Mouse (Mus musculus): ENCODE data around the gene Nrxn2.

Nrxn2 gene

GRCm38 (mm10) chr19:6418233-6418879, at the start of gene Nrxn2:
TSS of gene Nrxn2 (plus strand) at chr19:6418731.
- no peak for DNase-seq (ENCODE audit: extremely low spot score, low read depth, low spot score)

- no peak for DNase-seq (ENCODE audit: extremely low spot score, low read depth, low spot score)
Observed at GRCm38 (mm10) chr19:6370175-6370574, 48.4 kb upstream of the Nrxn2 start.

- no peak for DNase-seq (ENCODE audit: extremely low spot score, low read depth, low spot score)
Observed at GRCm38 (mm10) chr19:6372433-6372832, 46.1 kb upstream of the Nrxn2 start.

GRCm38 (mm10) chr19:6373539-6374400, 44.8 kb upstream of the Nrxn2 start:
- no peak for DNase-seq (ENCODE audit: extremely low spot score, low read depth, low spot score)

- no peak for DNase-seq (ENCODE audit: extremely low spot score, low read depth, low spot score)
Observed at GRCm38 (mm10) chr19:6374571-6374970, 44.0 kb upstream of the Nrxn2 start.

- no peak for DNase-seq (ENCODE audit: extremely low spot score, low read depth, low spot score)
Observed at GRCm38 (mm10) chr19:6375423-6376254, 42.9 kb upstream of the Nrxn2 start.

- DNase-seq (ENCODE audit: extremely low spot score, low read depth, low spot score), result no peak
Observed at GRCm38 (mm10) chr19:6376255-6376564, 42.3 kb upstream of the Nrxn2 start.

GRCm38 (mm10) chr19:6376643-6377042, 41.9 kb upstream of the Nrxn2 start:
- DNase-seq (ENCODE audit: extremely low spot score, low read depth, low spot score), result no peak

GRCm38 (mm10) chr19:6377327-6378040, 41.0 kb upstream of the Nrxn2 start:
- DNase-seq (ENCODE audit: extremely low spot score, low read depth, low spot score), result no peak

- no peak for DNase-seq (ENCODE audit: extremely low spot score, low read depth, low spot score)
Observed at GRCm38 (mm10) chr19:6380411-6381166, 37.9 kb upstream of the Nrxn2 start.

- no peak for DNase-seq (ENCODE audit: extremely low spot score, low read depth, low spot score)
Observed at GRCm38 (mm10) chr19:6381238-6381637, 37.3 kb upstream of the Nrxn2 start.

- no peak for DNase-seq (ENCODE audit: extremely low spot score, low read depth, low spot score)
Observed at GRCm38 (mm10) chr19:6382323-6382924, 36.1 kb upstream of the Nrxn2 start.

- no peak for DNase-seq (ENCODE audit: extremely low spot score, low read depth, low spot score)
Observed at GRCm38 (mm10) chr19:6383470-6383869, 35.1 kb upstream of the Nrxn2 start.

GRCm38 (mm10) chr19:6384128-6384527, 34.4 kb upstream of the Nrxn2 start, which contains the start of gene Pygm:
TSS of gene Pygm (plus strand) at chr19:6384399.
- no peak for DNase-seq (ENCODE audit: extremely low spot score, low read depth, low spot score)

GRCm38 (mm10) chr19:6384954-6385353, 33.6 kb upstream of the Nrxn2 start:
- DNase-seq (ENCODE audit: extremely low spot score, low read depth, low spot score), result no peak

- DNase-seq (ENCODE audit: extremely low spot score, low read depth, low spot score), result no peak
Observed at GRCm38 (mm10) chr19:6385419-6385818, 33.1 kb upstream of the Nrxn2 start.

- no peak for DNase-seq (ENCODE audit: extremely low spot score, low read depth, low spot score)
Observed at GRCm38 (mm10) chr19:6385821-6386220, 32.7 kb upstream of the Nrxn2 start.

- no peak for DNase-seq (ENCODE audit: extremely low spot score, low read depth, low spot score)
Observed at GRCm38 (mm10) chr19:6386234-6386633, 32.3 kb upstream of the Nrxn2 start.

- no peak for DNase-seq (ENCODE audit: extremely low spot score, low read depth, low spot score)
Observed at GRCm38 (mm10) chr19:6388006-6388405, 30.5 kb upstream of the Nrxn2 start.

- DNase-seq (ENCODE audit: extremely low spot score, low read depth, low spot score), result no peak
Observed at GRCm38 (mm10) chr19:6389803-6390202, 28.7 kb upstream of the Nrxn2 start.

All from hindlimb bud, embryonic 11.5 days (tissue).